Comparison of ENCODE assay signal across 19 mouse cellular contexts in the genomic region with DNA sequence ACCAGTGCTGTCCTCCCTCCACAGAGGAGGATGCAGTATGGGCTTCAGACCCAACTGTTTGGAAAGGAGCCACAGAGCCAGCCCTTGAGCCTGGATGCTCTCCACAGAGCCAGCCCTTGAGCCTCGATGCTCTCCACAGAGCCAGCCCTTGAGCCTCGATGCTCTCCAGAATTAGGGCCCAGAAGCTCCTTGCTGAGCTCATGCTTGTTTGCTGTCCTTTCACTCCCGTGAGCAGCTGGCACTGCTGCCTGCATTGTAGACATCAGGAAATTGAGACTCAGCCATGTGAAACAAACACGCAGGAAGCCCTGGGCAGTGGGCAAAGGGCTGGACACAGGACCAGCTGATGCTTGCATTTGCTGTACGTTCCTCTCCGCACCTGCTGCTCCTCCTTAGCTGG. TPM values are rescaled to one million over a fixed set of nuclear protein-coding genes. Genes with fewer than 3 reads are reported as not detected.
DNase-seq lines count a peak whose midpoint lies in the region; ATAC-seq and TF ChIP-seq lines count a peak whose summit lies in the region.
"Had no signal": no experiment of that assay in that cellular context is flagged by ENCODE, and none has a peak within 500 bp of the region (broad histone marks: within the 10 kb centered on the region; RNA-seq: fewer than 3 reads in every experiment).

No protein-coding gene starts in this region.

- no peaks in the 10 kb centered on the region for H3K4me1 ChIP-seq in forebrain, embryonic 16.5 days (replicated peaks; ENCODE audit: control insufficient read depth, insufficient read depth, low read length)
- H3K4me1 ChIP-seq in forebrain, embryonic 12.5 days: peaks cover 15% of the 10 kb centered on the region
- no peaks in the 10 kb centered on the region for H3K4me1 ChIP-seq in E14TG2a.4 (replicated peaks; ENCODE audit: low read depth, low read length)
- H3K4me1 ChIP-seq in hindbrain, postnatal 0 days (ENCODE audit: insufficient read depth, low read length): 0 out of 2 replicates have a peak, but pooled peaks cover 3% of the 10 kb centered on the region
- H3K4me1 ChIP-seq: limb, embryonic 13.5 days; stomach, embryonic 15.5 days had no signal

- H3K36me3 ChIP-seq in forebrain, embryonic 16.5 days (ENCODE audit: control insufficient read depth, insufficient read depth): no peaks in the 10 kb centered on the region
- no peaks in the 10 kb centered on the region for H3K36me3 ChIP-seq in forebrain, embryonic 12.5 days (replicated peaks)
- peaks cover 50% of the 10 kb centered on the region for H3K36me3 ChIP-seq in E14TG2a.4 (ENCODE audit: insufficient read depth, low read length)
- no peaks in the 10 kb centered on the region for H3K36me3 ChIP-seq in hindbrain, postnatal 0 days (ENCODE audit: insufficient read depth, low read length)
- H3K36me3 ChIP-seq: limb, embryonic 13.5 days; stomach, embryonic 15.5 days had no signal

- no peak overlapping the region for H3K27ac ChIP-seq in forebrain, embryonic 16.5 days (ENCODE audit: low read length)
- no peak overlapping the region for H3K27ac ChIP-seq in forebrain, embryonic 12.5 days
- peak overlapping the region; percentile 61; the same call in 1 of the 2 replicates for H3K27ac ChIP-seq in hindbrain, postnatal 0 days
- H3K27ac ChIP-seq: heart, embryonic 10.5 days; left cerebral cortex, adult 2 months; limb, embryonic 13.5 days; macrophage; stomach, embryonic 15.5 days had no signal

- TF ChIP-seq CTCF in E14TG2a.4 (conservative IDR thresholded peaks at IDR 0.05; ENCODE audit: low read length): no peak
- no peak for TF ChIP-seq CTCF in hindbrain, postnatal 0 days (IDR thresholded peaks at IDR 0.05; ENCODE audit: low read depth)

- no peaks in the 10 kb centered on the region for H3K27me3 ChIP-seq in forebrain, embryonic 16.5 days (replicated peaks; ENCODE audit: control insufficient read depth, insufficient read depth, low read length)
- no peaks in the 10 kb centered on the region for H3K27me3 ChIP-seq in forebrain, embryonic 12.5 days
- H3K27me3 ChIP-seq in E14TG2a.4 (ENCODE audit: insufficient read depth, low read length): no peaks in the 10 kb centered on the region
- H3K27me3 ChIP-seq in hindbrain, postnatal 0 days (ENCODE audit: insufficient read depth, low read length): no peaks in the 10 kb centered on the region
- H3K27me3 ChIP-seq: limb, embryonic 13.5 days; stomach, embryonic 15.5 days had no signal

- no peak overlapping the region for H3K4me2 ChIP-seq in forebrain, embryonic 16.5 days (ENCODE audit: low read length)
- H3K4me2 ChIP-seq in forebrain, embryonic 12.5 days: no peak overlapping the region
- no peak overlapping the region for H3K4me2 ChIP-seq in hindbrain, postnatal 0 days (ENCODE audit: low read depth, low read length)
- H3K4me2 ChIP-seq: limb, embryonic 13.5 days; stomach, embryonic 15.5 days had no signal

- H3K4me3 ChIP-seq in forebrain, embryonic 16.5 days (replicated peaks; ENCODE audit: low read length): no peak overlapping the region
- no peak overlapping the region for H3K4me3 ChIP-seq in forebrain, embryonic 12.5 days (replicated peaks)
- peak overlapping the region; percentile 14; the same call in 1 of the 2 replicates for H3K4me3 ChIP-seq in E14TG2a.4 (replicated peaks; ENCODE audit: low read length)
- no peak overlapping the region for H3K4me3 ChIP-seq in hindbrain, postnatal 0 days (ENCODE audit: low read length)
- H3K4me3 ChIP-seq: heart, embryonic 10.5 days; left cerebral cortex, adult 2 months; limb, embryonic 13.5 days; stomach, embryonic 15.5 days had no signal

- 0 out of 2 replicates have a peak, but pooled peaks have one; percentile 15 for ATAC-seq in forebrain, embryonic 16.5 days
- no peak; the same call in 1 of the 2 replicates for ATAC-seq in forebrain, embryonic 12.5 days (ENCODE audit: low FRiP score)
- ATAC-seq in hindbrain, postnatal 0 days: peak; percentile 81
- no peak for ATAC-seq in monocyte, adult 5-6 weeks (replicated peaks; ENCODE audit: insufficient number of reproducible peaks, low FRiP score, low TSS enrichment, poor library complexity, severe bottlenecking)
- no peak for ATAC-seq in megakaryocyte, adult 5-6 weeks (ENCODE audit: poor library complexity, severe bottlenecking)
- no peak for ATAC-seq in megakaryocyte-erythroid progenitor cell, adult 5-6 weeks (replicated peaks; ENCODE audit: low FRiP score, low TSS enrichment, poor library complexity, severe bottlenecking)
- ATAC-seq: activated CD4-positive, CD25-positive, alpha-beta regulatory T cell, adult 4 months had no signal

- DNase-seq in cerebellum, postnatal 25 days: peak; percentile 69 to 72
- peak; percentile 72 for DNase-seq in hindbrain, postnatal 0 days (ENCODE audit: low spot score)
- DNase-seq: adrenal gland, postnatal 25 days; gastrocnemius, postnatal 10 days; heart, postnatal 4 days; kidney, adult 18-20 months; spleen, adult 18-20 months had no signal

- WGBS in forebrain, embryonic 16.5 days: 71% methylated on average over 6 of the region's 6 CpGs
- 80% methylated on average over 6 of the region's 6 CpGs for WGBS in forebrain, embryonic 12.5 days
- WGBS in hindbrain, postnatal 0 days: 29% methylated on average over 6 of the region's 6 CpGs

- peaks cover 3% of the 10 kb centered on the region; the same call in 1 of the 2 replicates for H3K9me3 ChIP-seq in forebrain, embryonic 16.5 days (ENCODE audit: control insufficient read depth, low read length)
- peaks cover 4% of the 10 kb centered on the region; the same call in 1 of the 2 replicates for H3K9me3 ChIP-seq in forebrain, embryonic 12.5 days
- H3K9me3 ChIP-seq in E14TG2a.4 (ENCODE audit: low read length): peaks cover 98% of the 10 kb centered on the region
- H3K9me3 ChIP-seq in hindbrain, postnatal 0 days (ENCODE audit: low read length): no peaks in the 10 kb centered on the region
- H3K9me3 ChIP-seq: heart, embryonic 10.5 days; limb, embryonic 13.5 days; stomach, embryonic 15.5 days had no signal

- no peak overlapping the region for H3K9ac ChIP-seq in forebrain, embryonic 16.5 days (replicated peaks; ENCODE audit: low read depth, low read length)
- no peak overlapping the region for H3K9ac ChIP-seq in forebrain, embryonic 12.5 days
- H3K9ac ChIP-seq in hindbrain, postnatal 0 days (replicated peaks; ENCODE audit: low read length): no peak overlapping the region
- H3K9ac ChIP-seq: limb, embryonic 13.5 days; stomach, embryonic 15.5 days had no signal

RNA-seq across cellular contexts. Expression of a gene that starts 38.4 kb away (rescaled TPM):
- 9.7 and 11.1 TPM in 2 replicates for polyA plus RNA-seq in forebrain, embryonic 16.5 days (2015; fragmentation: Nextera tagmentation; extraction: Ambion mirVana)
- polyA plus RNA-seq in forebrain, embryonic 12.5 days (2016; fragmentation: Nextera tagmentation; extraction: Ambion mirVana): 1.1 and 1.3 TPM in 2 replicates
- total RNA-seq in hindbrain, postnatal 0 days (2014; rRNA removed): 182 TPM in 2 replicates
- polyA plus RNA-seq in hindbrain, postnatal 0 days (2015; fragmentation: Nextera tagmentation; extraction: Ambion mirVana): 14.4 and 14.9 TPM in 2 replicates
- not detected in 3 replicates for total RNA-seq in monocyte, adult 5-6 weeks (2017)
- not detected in 2 replicates for total RNA-seq in megakaryocyte, adult 5-6 weeks (2015)
- not detected in 2 replicates for total RNA-seq in megakaryocyte, adult 5-6 weeks (2017)
- total RNA-seq in megakaryocyte-erythroid progenitor cell, adult 5-6 weeks (2014; fragmentation: Nextera tagmentation): not detected in 2 replicates
- not detected in 2 replicates for total RNA-seq in megakaryocyte-erythroid progenitor cell, adult 5-6 weeks (2017)
- polyA plus RNA-seq: macrophage had no signal

Comparison
In these comparisons a context has a peak if more than half of its experiments do, and no peak if none do; other contexts are left out.
1. ATAC-seq: peak in forebrain, embryonic 16.5 days (single experiment) and hindbrain, postnatal 0 days (single experiment); none in forebrain, embryonic 12.5 days (single experiment), monocyte, adult 5-6 weeks (single experiment), megakaryocyte, adult 5-6 weeks (single experiment) and megakaryocyte-erythroid progenitor cell, adult 5-6 weeks (single experiment).
2. RNA of a gene that starts 38.4 kb away (total RNA-seq): 182 TPM in hindbrain, postnatal 0 days; not detected in monocyte, adult 5-6 weeks, not detected in megakaryocyte, adult 5-6 weeks and not detected in megakaryocyte-erythroid progenitor cell, adult 5-6 weeks; every median in the first group is over 100 times any median in the second.